12 mouse cellular contexts compared by ENCODE assay signal in the genomic region with DNA sequence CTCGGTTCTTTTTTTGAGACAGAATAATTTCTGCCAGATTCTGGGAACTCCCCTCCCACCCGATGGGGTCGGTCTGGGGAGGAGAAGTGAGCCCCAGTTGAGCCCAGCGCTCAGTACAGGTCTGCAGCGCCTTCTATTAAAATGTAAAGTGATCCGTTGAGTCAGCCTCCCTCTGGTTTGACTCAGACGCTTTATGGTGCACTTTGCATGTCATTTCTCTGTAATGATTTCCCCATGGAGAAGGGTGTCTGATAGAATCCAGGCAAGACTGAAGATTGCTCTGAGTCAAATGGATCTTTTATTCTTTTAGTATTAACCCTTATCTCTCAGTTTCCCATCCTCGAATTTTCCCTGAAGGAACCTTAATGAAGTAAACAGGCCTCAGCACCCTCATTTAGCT.
DNase-seq lines count a peak whose midpoint lies in the region; ATAC-seq lines count a peak whose summit lies in the region.
"Had no signal": no experiment of that assay in that cellular context is flagged by ENCODE, and none has a peak within 500 bp of the region (broad histone marks: within the 10 kb centered on the region; RNA-seq: fewer than 3 reads in every experiment).

No protein-coding gene starts in this region.

- no peaks in the 10 kb centered on the region for H3K9me3 ChIP-seq in limb, embryonic 12.5 days
- H3K9me3 ChIP-seq in limb, embryonic 10.5 days (replicated peaks): no peaks in the 10 kb centered on the region
- H3K9me3 ChIP-seq in midbrain, embryonic 11.5 days (ENCODE audit: control insufficient read depth, low read length): no peaks in the 10 kb centered on the region

- H3K4me3 ChIP-seq in limb, embryonic 12.5 days (replicated peaks): no peak overlapping the region
- no peak overlapping the region for H3K4me3 ChIP-seq in limb, embryonic 10.5 days
- no peak overlapping the region for H3K4me3 ChIP-seq in midbrain, embryonic 11.5 days (ENCODE audit: low read depth, low read length)

- H3K9ac ChIP-seq in limb, embryonic 12.5 days (replicated peaks): no peak overlapping the region
- peak overlapping the region; percentile 1; the same call in 1 of the 2 replicates for H3K9ac ChIP-seq in midbrain, embryonic 11.5 days (ENCODE audit: low read length)
- H3K9ac ChIP-seq: lung, embryonic 14.5 days had no signal

- H3K27ac ChIP-seq in limb, embryonic 12.5 days: no peak overlapping the region
- no peak overlapping the region for H3K27ac ChIP-seq in limb, embryonic 10.5 days
- H3K27ac ChIP-seq in midbrain, embryonic 11.5 days (ENCODE audit: low read depth, low read length): peak overlapping the region; percentile 46; the same call in 1 of the 2 replicates

- H3K36me3 ChIP-seq in limb, embryonic 12.5 days: no peaks in the 10 kb centered on the region
- H3K36me3 ChIP-seq in limb, embryonic 10.5 days: no peaks in the 10 kb centered on the region; the same call in 1 of the 2 replicates
- no peaks in the 10 kb centered on the region for H3K36me3 ChIP-seq in midbrain, embryonic 11.5 days (ENCODE audit: control insufficient read depth, insufficient read depth, low read length)

- no peaks in the 10 kb centered on the region for H3K27me3 ChIP-seq in limb, embryonic 12.5 days
- H3K27me3 ChIP-seq in limb, embryonic 10.5 days (ENCODE audit: low read depth, poor library complexity, severe bottlenecking): no peaks in the 10 kb centered on the region
- no peaks in the 10 kb centered on the region for H3K27me3 ChIP-seq in midbrain, embryonic 11.5 days (ENCODE audit: control insufficient read depth, insufficient read depth, low read length)

- peaks cover 54% of the 10 kb centered on the region for H3K4me1 ChIP-seq in limb, embryonic 12.5 days (replicated peaks)
- H3K4me1 ChIP-seq in limb, embryonic 10.5 days: peaks cover 51% of the 10 kb centered on the region
- H3K4me1 ChIP-seq in midbrain, embryonic 11.5 days (ENCODE audit: control insufficient read depth, insufficient read depth, low read length): peaks cover 67% of the 10 kb centered on the region

- 15% methylated on average over 8 of the region's 8 CpGs for whole genome bisulfite sequencing in limb, embryonic 12.5 days
- WGBS in limb, embryonic 10.5 days: 22% methylated on average over 8 of the region's 8 CpGs
- WGBS in midbrain, embryonic 11.5 days: 18% methylated on average over 8 of the region's 8 CpGs

- intact Hi-C loops in left cerebral cortex, postnatal 25 days (cut with DNase I): no loop called here

- H3K4me2 ChIP-seq in limb, embryonic 12.5 days: 0 out of 2 replicates have a peak overlapping the region, but pooled peaks have one; percentile 1
- H3K4me2 ChIP-seq in midbrain, embryonic 11.5 days: no peak overlapping the region
- H3K4me2 ChIP-seq: lung, embryonic 14.5 days had no signal

- ATAC-seq in limb, embryonic 12.5 days (ENCODE audit: insufficient number of reproducible peaks, insufficient read depth, low FRiP score, low TSS enrichment, low read depth): peak; percentile 71; the same call in 1 of the 2 replicates
- ATAC-seq in midbrain, embryonic 11.5 days (ENCODE audit: low FRiP score): no peak

- DNase-seq in limb, embryonic 10.5 days (ENCODE audit: low spot score): no peak
- peak; percentile 49 for DNase-seq in forelimb bud, embryonic 11.5 days (ENCODE audit: low read depth, low spot score)
- DNase-seq in midbrain, embryonic 11.5 days (ENCODE audit: low spot score, missing footprints): no peak
- DNase-seq in left cerebral cortex, postnatal 25 days (ENCODE audit: low spot score in 2 of 2): no peak
- no peak for DNase-seq in layer of hippocampus, postnatal 36 days
- DNase-seq in retina, embryonic 14.5 days (ENCODE audit: low spot score): no peak
- no peak for DNase-seq in spleen, adult 12 weeks (ENCODE audit: low spot score)
- DNase-seq: cerebellum, adult 9-10 months; kidney, postnatal 36 days; lung, embryonic 14.5 days; right cerebral cortex, postnatal 14 days had no signal
